Mouse (Mus musculus) ES-E14 (cell line): Measurements from ENCODE around the gene Lrrc28. TPM values are rescaled to one million over a fixed set of nuclear protein-coding genes. Genes with fewer than 3 reads are reported as not detected.

ENCODE experiments used
- DNase-seq: peaks from one replicate; pipeline ENCODE4 v3.0.0-alpha.2; 2013; ENCODE audit warnings: low read depth, low spot score
- H3K27ac ChIP-seq: 2 replicates; pipeline ENCODE4 v1.5.1; 2012; ENCODE audit warnings: low read depth, mild to moderate bottlenecking, low read length, moderate library complexity, mixed read lengths; ENCODE audit not compliant: poor library complexity, insufficient read depth, severe bottlenecking
- H3K36me3 ChIP-seq: 2 replicates; pipeline ENCODE4 v1.6.1; 2012; ENCODE audit warnings: mild to moderate bottlenecking, low read length, moderate library complexity, mixed read lengths; ENCODE audit not compliant: control insufficient read depth, poor library complexity, insufficient read depth, severe bottlenecking
- H3K4me1 ChIP-seq, 2 experiments: fragments of 150-350 bp in 1 of 2; sonication (generic) in 1 of 2; 2 replicates each; pipeline ENCODE4 v1.6.1; 2012; ENCODE audit warnings: low read length in 2 of 2, mild to moderate bottlenecking in 1 of 2, mixed read lengths in 1 of 2; ENCODE audit not compliant: control insufficient read depth in 2 of 2, insufficient read depth in 2 of 2, poor library complexity in 1 of 2
- H3K4me3 ChIP-seq, 2 experiments: fragments of 150-350 bp in 1 of 2; sonication (generic) in 1 of 2; 2 replicates each; pipeline ENCODE4 v1.5.1; 2012; ENCODE audit warnings: low read length in 2 of 2, low read depth in 1 of 2, mild to moderate bottlenecking in 1 of 2, mixed read lengths in 1 of 2; ENCODE audit not compliant: insufficient read depth in 1 of 2, poor library complexity in 1 of 2, severe bottlenecking in 1 of 2
- H3K9ac ChIP-seq: 2 replicates; pipeline ENCODE4 v1.6.1; 2012; ENCODE audit warnings: low read depth, mild to moderate bottlenecking, low read length, mixed read lengths; ENCODE audit not compliant: poor library complexity, insufficient read depth, severe bottlenecking
- H3K9me3 ChIP-seq: fragments of 150-350 bp; sonication (generic); 2 replicates; pipeline ENCODE4 v1.6.1; 2012; ENCODE audit warnings: low read depth, mild to moderate bottlenecking, low read length; ENCODE audit not compliant: control insufficient read depth, insufficient read depth
- CHD2 ChIP-seq: IDR thresholded peaks from 2 replicates; pipeline ENCODE4 v1.6.1; 2014; ENCODE audit warnings: mild to moderate bottlenecking, low read depth, low read length, inconsistent platforms
- HCFC1 ChIP-seq: IDR thresholded peaks from 2 replicates; pipeline ENCODE4 v1.6.1; 2012; ENCODE audit warnings: low read length, inconsistent platforms, borderline replicate concordance; ENCODE audit not compliant: insufficient read depth
- MAFK ChIP-seq: IDR thresholded peaks from 2 replicates; pipeline ENCODE4 v1.6.1; 2014; ENCODE audit warnings: mild to moderate bottlenecking, low read depth, low read length, inconsistent platforms; ENCODE audit not compliant: insufficient read depth
- ZC3H11A ChIP-seq: IDR thresholded peaks from 2 replicates; pipeline ENCODE4 v1.6.1; 2012; ENCODE audit warnings: low read depth, mild to moderate bottlenecking, inconsistent platforms, low read length, borderline replicate concordance
- ZNF384 ChIP-seq: IDR thresholded peaks from 2 replicates; pipeline ENCODE4 v1.6.1; 2012; ENCODE audit warnings: low read depth, low read length, inconsistent platforms
- in situ Hi-C, 2 experiments: fragments of 600-800 bp; cut with MboI; formaldehyde crosslinking; loops; one replicate each; pipeline ENCODE4 v1.15.1; 2025; ENCODE audit warnings: low sequenced_read_pairs in 2 of 2, inconsistent platforms in 1 of 2; ENCODE audit not compliant: unreplicated experiment in 2 of 2
- total RNA-seq: library from RNA; depleted of rRNA; stranded (reverse); fragments of 300-350 nt; gene quantifications from 2 replicates; pipeline ENCODE4 v1.2.3, GENCODE M21; 2012

Lrrc28 gene
- total RNA-seq, 1 experiment: 25.0 TPM

- Histone ChIP-seq H3K27ac (no peak overlapping the region), H3K36me3 (no peaks in the 10 kb centered on the region), H3K9ac (no peak overlapping the region), H3K4me3 (no peak overlapping the region), H3K4me1 (no peaks in the 10 kb centered on the region), H3K9me3 (no peaks in the 10 kb centered on the region)
- no peak for TF ChIP-seq HCFC1
- TF ChIP-seq CHD2: no peak
- no peak for TF ChIP-seq ZC3H11A
- TF ChIP-seq MAFK: no peak
- no peak for TF ChIP-seq ZNF384
- no peak for DNase-seq
- in situ Hi-C loops: no loop called here
Measured at GRCm38 (mm10) chr7:67689793-67690192, 44.7 kb upstream of the Lrrc28 start.

GRCm38 (mm10) chr7:67688281-67688680, 43.2 kb upstream of the Lrrc28 start:
- Histone ChIP-seq H3K9ac (no peak overlapping the region), H3K27ac (no peak overlapping the region), H3K9me3 (no peaks in the 10 kb centered on the region), H3K4me3 (no peak overlapping the region), H3K4me1 (no peaks in the 10 kb centered on the region), H3K36me3 (no peaks in the 10 kb centered on the region)
- no peak for DNase-seq
- in situ Hi-C loops: no loop called here
- no peak for TF ChIP-seq ZC3H11A

GRCm38 (mm10) chr7:67686545-67686944, 41.5 kb upstream of the Lrrc28 start:
- H3K4me1 ChIP-seq: no peaks in the 10 kb centered on the region
- no peak for DNase-seq
- in situ Hi-C loops: no loop called here
- TF ChIP-seq HCFC1 (no peak), ZNF384 (no peak), CHD2 (no peak), MAFK (no peak), ZC3H11A (no peak)
- H3K9me3 ChIP-seq: no peaks in the 10 kb centered on the region
- no peak overlapping the region for H3K27ac ChIP-seq
- no peak overlapping the region for H3K9ac ChIP-seq
- H3K36me3 ChIP-seq: no peaks in the 10 kb centered on the region
- no peak overlapping the region for H3K4me3 ChIP-seq

DNA sequence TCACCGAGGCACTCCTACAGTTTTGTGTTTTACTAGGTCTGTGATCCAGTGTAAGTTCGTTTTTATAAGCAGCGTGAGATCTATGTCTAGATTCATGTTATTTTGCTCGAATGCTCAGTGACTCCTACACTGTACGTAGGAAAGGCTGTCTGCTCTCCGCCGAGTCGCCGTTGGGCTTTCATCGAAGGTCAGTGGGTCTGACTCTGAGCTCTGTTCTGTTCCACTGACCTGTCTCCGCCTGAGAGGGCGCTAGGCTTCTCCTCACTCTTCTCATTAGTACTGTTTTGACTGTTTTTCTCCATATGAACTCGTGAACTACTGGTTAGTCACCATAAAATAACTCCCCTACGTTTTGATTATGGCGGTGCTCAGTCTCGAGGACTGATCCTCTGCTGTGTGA, 37.9 kb upstream of the Lrrc28 start:
- no peak for DNase-seq
- no peak overlapping the region for H3K9ac ChIP-seq
- H3K9me3 ChIP-seq: no peaks in the 10 kb centered on the region
- no peak overlapping the region for H3K27ac ChIP-seq
- TF ChIP-seq ZNF384 (no peak), HCFC1 (no peak), MAFK (no peak), CHD2 (no peak), ZC3H11A (no peak)
- no peaks in the 10 kb centered on the region for H3K4me1 ChIP-seq
- in situ Hi-C loops: no loop called here
- no peak overlapping the region for H3K4me3 ChIP-seq
- peaks cover 3% of the 10 kb centered on the region; the same call in 1 of the 2 replicates for H3K36me3 ChIP-seq

DNA sequence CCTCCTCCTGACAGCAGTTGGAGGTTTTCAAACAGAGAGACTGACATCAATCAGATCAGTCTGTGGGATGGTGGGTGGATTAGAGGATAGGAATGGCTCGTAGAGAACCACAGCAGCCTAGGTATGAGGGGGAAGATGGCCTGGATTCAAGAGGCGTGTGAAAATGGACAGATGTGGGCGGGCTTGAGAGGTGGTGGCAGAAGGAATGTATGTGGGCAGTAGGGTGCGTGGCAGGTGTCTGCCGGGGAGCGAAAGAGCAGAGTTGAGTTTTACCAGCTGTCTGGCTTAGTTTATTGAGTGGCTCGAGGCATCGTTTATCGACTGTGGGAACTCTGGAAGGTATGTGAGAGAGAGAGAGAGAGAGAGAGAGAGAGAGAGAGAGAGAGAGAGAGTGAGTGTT, 36.0 kb upstream of the Lrrc28 start:
- no peaks in the 10 kb centered on the region for H3K9me3 ChIP-seq
- TF ChIP-seq ZNF384 (no peak), ZC3H11A (no peak)
- no peaks in the 10 kb centered on the region for H3K4me1 ChIP-seq
- H3K9ac ChIP-seq: no peak overlapping the region
- no peak overlapping the region for H3K27ac ChIP-seq
- H3K36me3 ChIP-seq: peaks cover 3% of the 10 kb centered on the region; the same call in 1 of the 2 replicates
- no peak for DNase-seq
- in situ Hi-C loops: no loop called here
- no peak overlapping the region for H3K4me3 ChIP-seq
